Mouse (Mus musculus) midbrain, embryonic 12.5 days (tissue): ENCODE measurements around the gene Tmem259. TPM values are rescaled to one million over a fixed set of nuclear protein-coding genes. Genes with fewer than 3 reads are reported as not detected.

ENCODE experiments used
- ATAC-seq: fragments of 200-750 bp; cut with Nextera tagmentation; 2 replicates; pipeline ENCODE4 v1.8.0; 2017; ENCODE audit warnings: low read depth, moderate TSS enrichment, moderate library complexity; ENCODE audit not compliant: low FRiP score
- H3K27ac ChIP-seq: fragments of 300-500 bp; sonication (generic); replicated peaks from 2 replicates; pipeline ENCODE4 v1.5.1; 2016; ENCODE audit warnings: mild to moderate bottlenecking
- H3K27me3 ChIP-seq: fragments of 300-500 bp; sonication (generic); 2 replicates; pipeline ENCODE4 v1.6.1; 2016; ENCODE audit warnings: mild to moderate bottlenecking
- H3K36me3 ChIP-seq: fragments of 300-500 bp; sonication (generic); 2 replicates; pipeline ENCODE4 v1.6.1; 2016
- H3K4me1 ChIP-seq: fragments of 300-500 bp; sonication (generic); 2 replicates; pipeline ENCODE4 v1.6.1; 2016
- H3K4me2 ChIP-seq: fragments of 300-500 bp; sonication (generic); replicated peaks from 2 replicates; pipeline ENCODE4 v1.6.1; 2016; ENCODE audit warnings: mild to moderate bottlenecking, moderate library complexity
- H3K4me3 ChIP-seq: fragments of 300-500 bp; sonication (generic); 2 replicates; pipeline ENCODE4 v1.5.1; 2016; ENCODE audit warnings: mild to moderate bottlenecking
- H3K9ac ChIP-seq: fragments of 300-500 bp; sonication (generic); replicated peaks from 2 replicates; pipeline ENCODE4 v1.6.1; 2016; ENCODE audit warnings: mild to moderate bottlenecking, moderate library complexity
- H3K9me3 ChIP-seq: fragments of 300-500 bp; sonication (generic); 2 replicates; pipeline ENCODE4 v1.6.1; 2016; ENCODE audit warnings: mild to moderate bottlenecking
- WGBS: fragments of 180-500 bp; shearing (Covaris S2); methylation state at CpG from one replicate; pipeline ENCODE4 v1.1.7; 2016; 5-methylcytosine and 5-hydroxymethylcytosine counted together
- polyA plus RNA-seq: library from polyadenylated mRNA; unstranded; fragments of >200 nt; fragmentation: Nextera tagmentation; extraction: Ambion mirVana; gene quantifications from 2 replicates; pipeline ENCODE4 v1.2.1, GENCODE M21; 2016

Tmem259 gene
- polyA plus RNA-seq = 19.3 and 20.9 TPM in 2 replicates

- peak within 1 kb of the TSS; percentile 79 for H3K4me3 ChIP-seq
- peaks cover 30% of the 10 kb centered on the region for H3K27me3 ChIP-seq
- H3K36me3 ChIP-seq = peaks cover 18% of the 10 kb centered on the region
- peaks cover 48% of the 10 kb centered on the region for H3K4me1 ChIP-seq
- peak within 1 kb of the TSS; percentile 92 for H3K27ac ChIP-seq
- H3K9me3 ChIP-seq = no peaks in the 10 kb centered on the region
- H3K9ac ChIP-seq = peak within 1 kb of the TSS; percentile 86
- ATAC-seq = peak; percentile 82
- WGBS = under 1% methylated on average over 38 of the region's 49 CpGs
- peak within 1 kb of the TSS; percentile 89 for H3K4me2 ChIP-seq
Observed at GRCm38 (mm10) chr10:79984195-79984816, at the start of gene Tmem259. Gene Tmem259, minus strand, starts transcription at chr10:79984330.

- Histone ChIP-seq H3K4me3 (no peak overlapping the region), H3K9ac (no peak overlapping the region; the same call in 1 of the 2 replicates), H3K36me3 (peaks cover 35% of the 10 kb centered on the region), H3K27ac (no peak overlapping the region; the same call in 1 of the 2 replicates), H3K27me3 (no peaks in the 10 kb centered on the region), H3K9me3 (no peaks in the 10 kb centered on the region), H3K4me2 (no peak overlapping the region), H3K4me1 (peaks cover 2% of the 10 kb centered on the region)
- WGBS = 63% methylated on average over 5 of the region's 5 CpGs
- no peak for ATAC-seq
Observed at GRCm38 (mm10) chr10:80032799-80033480, 48.8 kb upstream of the Tmem259 start.

- no peaks in the 10 kb centered on the region for H3K9me3 ChIP-seq
- H3K27me3 ChIP-seq = no peaks in the 10 kb centered on the region
- no peak overlapping the region for H3K9ac ChIP-seq
- no peak for ATAC-seq
- H3K36me3 ChIP-seq = peaks cover 14% of the 10 kb centered on the region
- WGBS = 88% methylated on average over 17 of the region's 17 CpGs
- no peaks in the 10 kb centered on the region for H3K4me1 ChIP-seq
- no peak overlapping the region for H3K4me3 ChIP-seq
- no peak overlapping the region for H3K27ac ChIP-seq
- no peak overlapping the region for H3K4me2 ChIP-seq
Observed at GRCm38 (mm10) chr10:80030736-80031135, 46.6 kb upstream of the Tmem259 start.

GRCm38 (mm10) chr10:80030191-80030590 lies 46.1 kb upstream of the Tmem259 start:
- H3K9me3 ChIP-seq = no peaks in the 10 kb centered on the region
- no peak overlapping the region for H3K27ac ChIP-seq
- no peak overlapping the region for H3K9ac ChIP-seq
- H3K4me1 ChIP-seq = no peaks in the 10 kb centered on the region
- no peak for ATAC-seq
- no peak overlapping the region for H3K4me2 ChIP-seq
- H3K27me3 ChIP-seq = no peaks in the 10 kb centered on the region
- 90% methylated on average over 9 of the region's 9 CpGs for WGBS
- no peak overlapping the region for H3K4me3 ChIP-seq
- H3K36me3 ChIP-seq = peaks cover 9% of the 10 kb centered on the region

GRCm38 (mm10) chr10:80028521-80028846 lies 44.4 kb upstream of the Tmem259 start:
- no peak for ATAC-seq
- no peaks in the 10 kb centered on the region for H3K4me1 ChIP-seq
- H3K9ac ChIP-seq = no peak overlapping the region
- H3K36me3 ChIP-seq = no peaks in the 10 kb centered on the region
- H3K27ac ChIP-seq = no peak overlapping the region
- H3K27me3 ChIP-seq = no peaks in the 10 kb centered on the region
- no peak overlapping the region for H3K4me3 ChIP-seq
- no peak overlapping the region for H3K4me2 ChIP-seq
- H3K9me3 ChIP-seq = no peaks in the 10 kb centered on the region
- 95% methylated on average over 13 of the region's 13 CpGs for whole genome bisulfite sequencing

GRCm38 (mm10) chr10:80027681-80028520 lies 43.8 kb upstream of the Tmem259 start:
- H3K9me3 ChIP-seq = no peaks in the 10 kb centered on the region
- no peaks in the 10 kb centered on the region for H3K4me1 ChIP-seq
- H3K4me3 ChIP-seq = no peak overlapping the region
- no peak overlapping the region for H3K9ac ChIP-seq
- ATAC-seq = no peak
- 75% methylated on average over 20 of the region's 20 CpGs for WGBS
- no peaks in the 10 kb centered on the region for H3K27me3 ChIP-seq
- no peak overlapping the region for H3K4me2 ChIP-seq
- H3K27ac ChIP-seq = no peak overlapping the region
- H3K36me3 ChIP-seq = no peaks in the 10 kb centered on the region

- H3K4me2 ChIP-seq = no peak overlapping the region
- ATAC-seq = no peak
- H3K36me3 ChIP-seq = no peaks in the 10 kb centered on the region
- no peak overlapping the region for H3K4me3 ChIP-seq
- no peaks in the 10 kb centered on the region for H3K4me1 ChIP-seq
- no peak overlapping the region for H3K27ac ChIP-seq
- 65% methylated on average over 12 of the region's 12 CpGs for WGBS
- H3K9me3 ChIP-seq = no peaks in the 10 kb centered on the region
- 0 out of 2 replicates have a peak, but pooled peaks cover 4% of the 10 kb centered on the region for H3K27me3 ChIP-seq
- no peak overlapping the region for H3K9ac ChIP-seq
Observed at GRCm38 (mm10) chr10:80025889-80026288, 41.8 kb upstream of the Tmem259 start.

- H3K4me1 ChIP-seq = no peaks in the 10 kb centered on the region
- no peak overlapping the region for H3K9ac ChIP-seq
- no peak for ATAC-seq
- no peak overlapping the region for H3K4me3 ChIP-seq
- H3K36me3 ChIP-seq = no peaks in the 10 kb centered on the region
- H3K27me3 ChIP-seq = peaks cover 8% of the 10 kb centered on the region
- H3K27ac ChIP-seq = no peak overlapping the region
- no peaks in the 10 kb centered on the region for H3K9me3 ChIP-seq
- H3K4me2 ChIP-seq = no peak overlapping the region
- WGBS = 80% methylated on average over 10 of the region's 10 CpGs
Observed at GRCm38 (mm10) chr10:80025463-80025862, 41.3 kb upstream of the Tmem259 start.

- Histone ChIP-seq H3K36me3 (no peaks in the 10 kb centered on the region), H3K27me3 (peaks cover 13% of the 10 kb centered on the region), H3K4me1 (0 out of 2 replicates have a peak, but pooled peaks cover 1% of the 10 kb centered on the region), H3K9me3 (no peaks in the 10 kb centered on the region), H3K9ac (no peak overlapping the region), H3K4me2 (no peak overlapping the region), H3K4me3 (no peak overlapping the region), H3K27ac (no peak overlapping the region)
- no peak for ATAC-seq
- WGBS = 56% methylated on average over 4 of the region's 4 CpGs
Observed at GRCm38 (mm10) chr10:80025044-80025347, 40.9 kb upstream of the Tmem259 start.

- no peak overlapping the region for H3K9ac ChIP-seq
- 78% methylated on average over 15 of the region's 15 CpGs for WGBS
Observed at GRCm38 (mm10) chr10:80024229-80025043, 40.3 kb upstream of the Tmem259 start.

GRCm38 (mm10) chr10:80023758-80024157 lies 39.6 kb upstream of the Tmem259 start:
- H3K27me3 ChIP-seq = peaks cover 24% of the 10 kb centered on the region
- H3K4me2 ChIP-seq = no peak overlapping the region
- no peak overlapping the region for H3K4me3 ChIP-seq
- peaks cover 12% of the 10 kb centered on the region for H3K4me1 ChIP-seq
- no peak overlapping the region for H3K27ac ChIP-seq
- no peak for ATAC-seq
- no peaks in the 10 kb centered on the region for H3K36me3 ChIP-seq
- H3K9me3 ChIP-seq = no peaks in the 10 kb centered on the region
- 87% methylated on average over 5 of the region's 5 CpGs for WGBS
- no peak overlapping the region for H3K9ac ChIP-seq

More at GRCm38 (mm10) chr10:80024229-80025043, 40.3 kb upstream of the Tmem259 start:
- H3K27ac ChIP-seq = no peak overlapping the region
- no peak for ATAC-seq
- H3K27me3 ChIP-seq = peaks cover 17% of the 10 kb centered on the region
- no peak overlapping the region for H3K4me3 ChIP-seq
- peaks cover 7% of the 10 kb centered on the region for H3K4me1 ChIP-seq
- no peaks in the 10 kb centered on the region for H3K36me3 ChIP-seq
- no peaks in the 10 kb centered on the region for H3K9me3 ChIP-seq
- H3K4me2 ChIP-seq = no peak overlapping the region
